Mouse (Mus musculus) embryo, embryonic 11.5 days (tissue): ENCODE data around the gene Hipk4.
"Not testable (repeated sequence)": the region's sequence is repeated elsewhere in the genome, so short reads cannot be mapped to it uniquely, and the experiment has no call there.

Source experiments
- DNase-seq: peaks from one replicate; pipeline ENCODE4 v3.0.0-alpha.2; 2012; ENCODE audit warnings: low read depth, low spot score

The Hipk4 gene

GRCm38 (mm10) chr7:27494659-27495367 is 28.3 kb upstream of the Hipk4 start:
- DNase-seq: not testable (repeated sequence)

DNA sequence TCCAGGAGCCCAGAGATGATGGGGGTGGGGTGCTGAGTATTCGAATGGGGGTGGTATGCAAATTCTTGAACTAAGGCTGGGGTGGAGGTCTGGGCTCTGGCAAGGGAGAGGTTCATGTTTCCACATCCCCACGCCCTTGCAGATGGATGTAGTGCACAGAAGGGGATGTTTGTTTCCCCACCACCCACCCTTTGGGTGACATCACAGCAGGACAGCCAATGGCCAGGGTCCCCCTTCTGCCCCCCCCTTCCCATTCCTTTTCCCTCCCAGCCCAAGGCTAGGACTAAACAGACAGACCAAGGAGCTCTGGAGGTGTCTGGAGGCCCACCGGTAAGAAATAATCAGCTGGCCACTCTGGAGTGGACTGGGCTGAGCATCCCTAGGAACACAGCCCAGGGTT is 24.0 kb upstream of the Hipk4 start, which contains the start of gene Prx:
TSS of gene Prx (plus strand) at position 289 of the 400 bp plus-strand sequence.
- DNase-seq: no peak

GRCm38 (mm10) chr7:27501620-27502019 is 21.4 kb upstream of the Hipk4 start:
- DNase-seq: no peak

DNA sequence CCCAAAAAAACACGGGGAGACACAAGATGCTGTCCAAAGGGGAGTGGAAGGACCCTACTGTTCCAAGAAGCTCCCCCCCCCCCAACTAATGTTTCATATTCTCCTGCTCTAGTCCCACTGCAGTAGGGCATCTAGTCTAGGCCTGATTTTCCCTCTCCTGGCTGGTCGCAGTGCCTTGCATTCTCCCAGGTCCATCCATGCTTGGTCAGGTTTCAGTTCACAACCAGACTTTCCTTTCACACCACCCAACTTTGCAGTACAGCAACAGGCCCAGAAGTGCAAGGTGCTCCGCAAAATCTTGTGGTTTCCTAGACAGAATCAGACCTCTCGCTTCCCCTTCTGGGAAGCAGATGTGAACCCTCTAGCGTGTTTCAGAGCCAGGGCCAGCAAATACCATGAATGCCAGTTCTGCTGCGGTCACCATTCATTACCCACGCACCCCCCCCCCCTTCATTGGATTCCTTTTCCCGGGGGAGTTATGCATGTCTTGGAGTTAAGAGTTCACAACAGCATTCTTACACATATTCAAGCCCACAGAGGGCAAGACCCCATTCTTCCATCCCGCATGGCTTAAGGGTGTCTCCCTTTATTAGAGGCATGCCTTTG is 16.2 kb upstream of the Hipk4 start:
- no peak for DNase-seq

- DNase-seq: peak; percentile 97
These were observed 15.1 kb upstream of the Hipk4 start for GRCm38 (mm10) chr7:27507711-27508647.

DNA sequence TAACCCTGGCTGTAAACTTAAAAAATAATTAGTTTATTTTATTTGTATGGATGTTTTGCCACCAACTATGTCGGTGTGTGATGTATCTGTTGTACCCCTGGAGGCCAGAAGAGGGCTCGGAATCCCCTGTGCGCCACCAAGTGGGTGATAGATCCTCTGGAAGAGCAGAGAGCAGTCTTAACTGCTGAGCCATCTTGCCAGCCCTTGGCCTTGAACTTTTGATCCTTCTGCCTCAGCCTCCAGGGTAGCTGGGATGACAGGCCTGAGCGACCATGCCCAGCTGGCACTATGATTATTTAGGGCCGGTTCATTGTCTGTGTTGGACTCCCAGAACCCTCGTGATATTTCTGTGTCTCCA is 14.4 kb upstream of the Hipk4 start:
- DNase-seq: peak; percentile 40

- no peak for DNase-seq
These were observed 12.3 kb upstream of the Hipk4 start for GRCm38 (mm10) chr7:27510809-27511208.

DNA sequence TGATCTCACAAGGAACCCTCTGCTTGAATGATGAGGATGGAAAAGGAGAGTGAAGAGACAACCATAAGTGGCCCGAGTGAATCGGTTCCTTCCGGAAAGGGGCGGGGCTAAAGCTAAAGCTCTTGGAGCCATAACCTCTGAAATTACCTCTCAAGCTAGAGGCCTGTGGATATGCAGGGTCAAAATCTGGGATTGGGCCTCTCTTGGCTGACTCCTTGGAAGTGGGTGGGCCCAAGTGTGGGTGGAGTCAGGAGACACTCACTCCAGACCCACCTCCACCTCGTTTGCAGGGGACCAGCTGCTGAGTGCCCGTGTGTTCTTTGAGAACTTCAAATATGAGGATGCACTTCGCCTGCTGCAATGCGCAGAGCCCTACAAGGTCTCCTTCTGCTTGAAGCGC is 8.1 kb upstream of the Hipk4 start:
- no peak for DNase-seq

- DNase-seq: no peak
These were observed 4.8 kb upstream of the Hipk4 start for GRCm38 (mm10) chr7:27518314-27518713.

DNA sequence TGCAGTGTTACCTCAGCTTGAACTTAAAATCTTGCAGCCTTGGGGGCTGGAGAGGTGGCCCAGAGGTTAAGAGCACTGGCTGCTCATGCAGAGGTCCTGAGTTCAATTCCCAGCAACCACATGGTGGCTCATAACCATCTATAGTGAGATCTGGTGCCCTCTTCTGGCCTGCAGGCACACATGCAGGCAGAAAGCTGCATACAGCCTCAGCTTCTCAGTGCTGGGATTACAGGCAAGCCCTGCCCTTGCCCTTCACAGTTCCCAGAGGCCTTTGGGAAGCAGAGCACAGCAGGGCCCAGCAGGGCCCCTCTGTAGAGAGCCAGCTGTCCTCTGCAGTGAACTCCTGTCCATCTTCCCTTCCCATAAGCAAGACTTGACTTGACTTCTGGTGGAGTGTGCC is 3.0 kb upstream of the Hipk4 start:
- DNase-seq: no peak

GRCm38 (mm10) chr7:27520599-27520998 is 2.5 kb upstream of the Hipk4 start:
- DNase-seq: no peak

DNA sequence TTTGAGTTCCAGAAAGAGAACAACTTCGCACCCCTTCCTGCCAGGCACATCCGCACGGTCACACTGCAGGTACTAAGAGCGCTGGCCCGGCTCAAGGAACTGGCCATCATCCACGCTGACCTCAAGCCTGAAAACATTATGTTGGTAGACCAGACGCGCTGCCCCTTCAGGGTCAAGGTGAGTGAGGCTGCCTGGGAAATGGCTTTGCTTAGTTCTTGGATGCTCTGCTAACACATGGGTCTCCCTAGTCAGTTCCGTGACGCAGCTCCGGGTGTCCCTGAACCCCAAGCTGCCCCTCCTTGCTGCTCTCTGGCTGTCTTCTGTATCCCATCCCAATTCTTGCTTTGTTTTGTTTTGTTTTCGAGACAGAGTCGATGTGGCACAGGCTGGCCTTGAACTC is 738 bp downstream of the Hipk4 start:
- no peak for DNase-seq

DNA sequence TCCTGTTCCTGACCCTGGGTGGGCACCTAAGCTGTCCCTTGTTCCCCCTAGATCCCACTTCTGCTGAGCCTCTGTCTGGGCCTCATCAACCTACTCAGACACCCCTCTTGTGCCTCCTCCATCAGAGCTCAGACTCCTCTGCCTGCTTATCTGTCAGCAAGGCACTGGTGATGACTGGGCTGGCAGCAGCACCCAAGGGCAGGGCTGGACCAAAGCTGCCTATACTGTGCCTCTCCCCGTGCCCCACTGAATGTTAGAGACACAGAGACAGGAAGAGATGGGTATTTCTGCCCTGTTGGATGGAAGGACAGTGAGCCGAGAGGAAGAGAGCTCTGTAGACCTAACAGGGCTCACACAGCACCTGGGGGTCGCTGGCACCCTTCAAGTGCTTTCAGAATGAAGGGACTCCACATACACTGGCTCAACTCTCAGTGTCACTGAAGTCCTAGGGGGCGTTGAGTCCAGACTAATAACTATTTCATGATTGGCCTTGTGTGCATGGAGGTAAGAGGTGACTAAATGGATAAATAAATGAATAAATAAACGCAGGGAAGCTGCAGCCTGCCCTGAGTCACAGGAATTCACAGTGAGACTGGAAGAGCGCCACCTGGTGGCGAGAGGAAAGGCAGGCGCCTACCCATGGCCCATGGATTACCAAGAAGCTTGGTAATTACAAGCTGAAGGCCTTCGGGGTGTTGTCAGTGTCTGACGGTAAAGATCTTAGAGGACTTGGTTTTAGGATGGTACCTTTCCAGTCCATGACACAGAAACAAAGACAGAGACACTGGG is 3.2 kb downstream of the Hipk4 start:
- peak; percentile 79 for DNase-seq

DNA sequence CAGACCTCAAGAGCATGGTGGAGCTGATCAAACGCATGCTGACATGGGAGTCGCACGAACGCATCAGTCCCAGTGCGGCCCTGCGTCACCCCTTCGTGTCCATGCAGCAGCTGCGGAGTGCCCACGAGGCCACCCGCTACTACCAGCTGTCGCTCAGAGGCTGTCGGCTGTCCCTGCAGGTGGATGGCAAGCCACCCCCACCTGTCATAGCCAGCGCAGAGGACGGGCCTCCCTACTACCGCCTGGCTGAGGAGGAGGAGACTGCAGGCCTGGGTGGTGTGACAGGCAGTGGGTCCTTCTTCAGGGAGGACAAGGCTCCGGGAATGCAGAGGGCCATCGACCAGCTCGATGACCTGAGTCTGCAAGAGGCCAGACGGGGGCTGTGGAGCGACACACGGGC is 6.0 kb downstream of the Hipk4 start:
- no peak for DNase-seq

GRCm38 (mm10) chr7:27530937-27531336 is 7.9 kb downstream of the Hipk4 start:
- no peak for DNase-seq

DNA sequence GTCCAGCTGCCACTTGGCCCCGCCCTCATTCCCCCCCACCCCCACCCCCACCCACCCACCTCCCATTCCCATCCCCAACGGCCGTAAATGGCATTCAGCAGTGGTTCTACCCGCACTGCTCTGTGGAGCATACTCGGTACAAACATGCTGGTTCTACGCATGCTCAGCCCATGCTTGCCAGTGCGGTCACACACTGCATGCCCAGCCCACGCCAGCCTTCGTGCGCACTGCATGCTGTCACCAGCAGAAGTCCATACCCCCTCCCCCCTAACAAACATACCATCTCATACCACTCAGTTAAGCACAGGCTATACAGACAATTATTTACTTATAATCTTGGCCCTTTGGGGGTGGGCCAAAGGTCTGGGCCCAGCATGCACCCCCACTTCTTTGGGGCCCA is 8.6 kb downstream of the Hipk4 start:
- no peak for DNase-seq

GRCm38 (mm10) chr7:27532480-27533050 is 9.5 kb downstream of the Hipk4 start:
- DNase-seq: no peak

GRCm38 (mm10) chr7:27535386-27535785 is 12.3 kb downstream of the Hipk4 start:
- DNase-seq: no peak

- DNase-seq: no peak
These were observed 13.6 kb downstream of the Hipk4 start for GRCm38 (mm10) chr7:27536618-27537017.

- no peak for DNase-seq
These were observed 14.9 kb downstream of the Hipk4 start for GRCm38 (mm10) chr7:27537998-27538397.

DNA sequence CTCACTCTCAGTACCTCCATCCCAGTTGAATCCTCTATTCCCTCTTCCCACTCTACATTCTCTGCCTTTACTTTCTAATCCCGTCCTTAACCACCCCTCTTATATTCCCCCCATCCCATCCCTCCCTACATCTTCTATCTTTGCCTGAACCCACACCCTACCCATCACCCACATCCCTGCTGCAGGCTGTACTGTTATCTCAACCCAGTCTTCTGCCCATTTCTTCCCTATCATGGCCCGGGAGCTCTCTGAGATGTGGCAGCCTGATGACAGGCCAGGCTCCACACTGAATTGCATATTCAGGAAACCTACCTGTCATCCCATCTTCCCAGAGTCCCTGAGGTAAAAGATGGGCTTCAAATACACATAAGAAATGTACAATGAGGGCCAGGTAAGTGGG is 15.7 kb downstream of the Hipk4 start:
- DNase-seq: no peak
